Mouse (Mus musculus): ENCODE results near the gene Gabpa.

DNA sequence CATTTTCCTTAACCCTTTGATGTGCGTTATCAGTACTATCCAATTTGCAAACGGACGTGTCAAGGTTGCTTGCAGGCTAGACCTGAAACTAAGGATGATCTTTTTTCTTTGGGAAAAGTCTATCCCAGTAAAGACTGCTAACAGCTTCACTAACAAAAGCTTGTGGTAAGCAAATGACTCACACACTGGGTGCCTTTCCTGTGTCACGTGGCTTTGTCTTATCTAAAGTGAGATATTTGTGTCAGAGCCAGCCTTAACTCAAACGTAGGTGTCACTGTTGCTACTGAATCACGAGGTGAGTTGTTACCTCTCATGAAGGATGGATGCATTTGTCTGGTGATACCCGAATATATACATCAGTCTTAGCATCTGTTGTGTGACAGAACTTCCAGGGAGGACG, 29.9 kb downstream of the Gabpa start:
- TF ChIP-seq POLR2A (IDR thresholded peaks at IDR 0.05; ENCODE audit: insufficient read depth, low read depth, low read length) (no peak), EP300 (IDR thresholded peaks at IDR 0.05; ENCODE audit: insufficient read depth, low read depth, low read length) (no peak)
